Mouse (Mus musculus) kidney, postnatal 10 days (tissue): ENCODE data around the gene Gm21762.
"Not testable (repeated sequence)": the region's sequence is repeated elsewhere in the genome, so short reads cannot be mapped to it uniquely, and the experiment has no call there.

ENCODE experiments used
- DNase-seq: peaks from one replicate; pipeline ENCODE4 v3.0.0; 2021; ENCODE audit warnings: mixed read lengths

Gene Gm21762

DNA sequence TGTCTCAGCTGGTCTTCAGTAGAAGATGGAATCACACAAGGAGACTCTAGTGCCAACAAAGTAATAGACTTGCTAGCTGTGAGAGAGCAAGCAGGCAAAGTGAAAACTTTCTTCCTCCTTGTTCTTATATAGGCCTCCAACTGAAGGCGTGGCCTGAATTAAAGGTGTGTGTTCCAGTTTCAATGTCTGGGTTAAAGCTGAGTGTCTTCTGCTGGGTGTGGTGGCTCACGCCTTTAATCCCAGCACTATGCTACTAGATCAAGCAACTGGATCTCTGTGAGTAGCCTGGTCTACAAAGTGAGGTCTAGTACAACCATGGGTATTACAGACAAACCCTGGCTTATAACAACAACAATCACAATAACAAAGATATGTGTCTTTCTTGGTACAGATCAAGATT lies at the start of gene Gm21762:
Gene Gm21762, minus strand, starts transcription at position 101 of the 400 bp plus-strand sequence.
- DNase-seq, result not testable (repeated sequence)

DNA sequence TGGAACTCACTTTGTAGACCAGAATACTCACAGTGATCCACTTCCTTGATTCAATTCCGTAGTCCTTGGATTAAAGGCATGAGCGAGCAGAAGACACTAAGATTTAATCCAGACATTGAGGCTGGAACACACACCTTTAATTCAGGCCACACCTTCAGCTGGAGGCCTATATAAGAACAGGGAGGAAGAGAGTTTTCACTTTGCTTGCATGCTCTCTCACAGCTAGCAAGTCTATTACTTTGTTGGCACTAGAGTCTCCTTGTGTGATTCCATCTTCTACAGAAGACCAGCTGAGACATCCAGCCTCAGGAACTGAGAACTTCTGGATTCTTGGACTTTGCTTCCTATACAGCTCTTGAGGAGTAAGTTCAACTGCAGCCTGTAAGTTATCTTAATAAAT lies 47.1 kb upstream of the Gm21762 start, which contains the start of gene AF067061:
Gene AF067061, plus strand, starts transcription at position 245 of the 400 bp plus-strand sequence.
- DNase-seq, result not testable (repeated sequence)

DNA sequence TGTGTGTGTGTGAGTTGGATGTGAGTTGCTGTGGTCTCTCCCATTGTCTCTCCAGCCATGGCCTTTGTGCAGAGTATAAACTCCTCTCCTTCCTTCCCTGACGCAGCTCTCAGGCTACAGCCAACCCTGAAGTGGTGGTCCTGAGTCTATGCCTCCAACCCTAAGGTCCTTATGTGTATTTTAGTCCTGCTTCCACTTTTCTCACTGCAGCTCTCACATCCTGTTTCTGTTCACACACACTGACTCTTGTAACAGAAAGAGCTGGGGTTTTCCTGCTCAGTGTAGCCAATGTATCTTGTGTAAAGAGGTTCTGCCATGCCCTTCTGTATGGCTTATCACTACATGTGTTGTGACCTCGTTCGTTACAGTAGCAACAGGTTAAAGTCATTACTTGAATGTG lies 44.0 kb upstream of the Gm21762 start:
- DNase-seq, result not testable (repeated sequence)

DNA sequence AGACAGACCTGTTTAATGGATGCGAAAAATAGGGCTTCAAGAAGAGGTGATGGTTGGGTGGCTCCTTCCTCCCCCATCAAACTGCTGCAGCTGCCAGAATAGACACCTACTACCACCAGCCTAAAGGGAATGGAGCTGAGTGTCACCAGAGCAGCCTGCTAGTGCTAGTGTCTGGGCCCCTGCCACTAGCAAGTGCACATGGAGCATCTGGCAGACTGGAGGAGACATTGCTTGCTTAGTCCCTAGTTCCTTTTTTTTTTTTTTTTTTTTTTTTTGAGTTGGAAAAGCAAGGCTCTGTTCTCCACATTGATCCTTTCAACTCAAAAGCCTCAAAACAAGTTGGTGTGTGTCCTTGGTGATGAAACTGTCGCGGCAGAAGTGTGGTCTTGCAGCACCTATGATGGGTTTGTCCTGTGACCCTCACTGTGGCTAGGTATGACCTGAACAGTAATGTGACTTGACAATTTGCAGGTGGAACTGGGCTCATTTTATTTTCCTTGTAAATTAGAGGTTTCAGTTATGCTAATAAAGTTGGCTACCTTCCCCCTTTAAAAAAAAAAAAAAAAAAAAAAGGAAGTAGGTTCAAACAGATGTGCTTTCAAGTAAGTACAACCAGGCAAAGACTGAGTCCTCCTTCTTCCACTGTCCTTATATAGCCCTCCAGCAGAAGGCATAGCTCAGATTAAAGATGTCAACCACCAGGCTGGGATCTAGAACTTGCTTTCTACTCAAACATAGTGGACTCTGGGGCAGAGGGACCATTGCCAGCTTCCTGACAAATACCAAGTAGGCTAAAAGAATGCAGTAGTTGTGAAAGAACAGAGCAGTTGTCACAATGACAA lies 43.3 kb upstream of the Gm21762 start:
- not testable (repeated sequence) for DNase-seq

DNA sequence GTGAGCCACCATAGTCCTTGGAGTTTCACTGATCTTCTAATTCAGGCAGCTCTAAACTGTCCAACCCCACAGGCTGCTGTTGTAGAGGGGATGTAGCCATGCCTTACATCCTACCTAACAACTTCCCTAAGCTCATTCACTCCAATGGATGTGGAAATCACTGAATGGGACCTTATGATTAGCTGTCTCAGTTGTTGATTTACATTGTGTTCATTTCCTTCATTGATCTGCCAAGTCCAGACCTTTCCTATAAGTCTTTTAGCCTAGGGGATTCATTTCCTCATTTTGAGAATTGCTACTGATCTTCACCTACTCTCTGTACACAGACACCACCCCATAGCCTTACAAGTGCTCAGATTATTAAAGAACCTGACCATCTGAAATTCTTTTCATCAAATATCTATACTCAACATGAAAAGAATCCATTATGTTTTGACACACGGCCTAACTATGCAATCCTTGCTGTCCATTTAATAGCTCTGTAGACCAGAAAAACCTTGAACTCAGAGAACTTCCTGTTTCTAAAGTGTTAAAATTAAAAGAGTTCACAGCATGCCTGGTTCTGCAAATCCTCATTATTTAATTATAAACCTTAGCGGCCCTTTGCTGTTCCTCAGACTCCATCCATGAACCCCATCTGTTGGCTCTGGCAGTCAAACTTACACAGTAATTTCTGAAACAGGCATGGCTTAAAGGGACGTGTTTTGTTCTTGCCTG lies 35.6 kb upstream of the Gm21762 start:
- DNase-seq, result not testable (repeated sequence)

DNA sequence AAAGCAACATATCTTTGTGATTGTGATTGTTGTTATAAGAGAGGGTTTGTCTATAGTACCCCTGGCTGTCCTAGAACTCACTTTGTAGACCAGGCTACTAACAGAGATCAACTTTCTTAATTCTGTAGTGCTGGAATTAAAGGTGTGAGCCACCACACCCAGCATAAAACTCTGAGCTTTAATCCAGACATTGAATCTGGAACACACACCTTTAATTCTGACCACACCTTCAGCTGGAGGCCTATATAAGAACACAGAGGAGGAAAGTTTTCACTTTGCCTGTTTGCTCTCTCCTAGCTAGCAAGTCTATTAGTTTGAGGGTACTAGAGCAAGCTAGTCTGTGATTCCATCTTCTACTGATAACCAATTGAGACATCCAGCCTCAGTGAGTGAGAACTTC lies 23.1 kb upstream of the Gm21762 start, which contains the start of gene Gm21731:
Gene Gm21731, plus strand, starts transcription at position 301 of the 400 bp plus-strand sequence.
- not testable (repeated sequence) for DNase-seq

DNA sequence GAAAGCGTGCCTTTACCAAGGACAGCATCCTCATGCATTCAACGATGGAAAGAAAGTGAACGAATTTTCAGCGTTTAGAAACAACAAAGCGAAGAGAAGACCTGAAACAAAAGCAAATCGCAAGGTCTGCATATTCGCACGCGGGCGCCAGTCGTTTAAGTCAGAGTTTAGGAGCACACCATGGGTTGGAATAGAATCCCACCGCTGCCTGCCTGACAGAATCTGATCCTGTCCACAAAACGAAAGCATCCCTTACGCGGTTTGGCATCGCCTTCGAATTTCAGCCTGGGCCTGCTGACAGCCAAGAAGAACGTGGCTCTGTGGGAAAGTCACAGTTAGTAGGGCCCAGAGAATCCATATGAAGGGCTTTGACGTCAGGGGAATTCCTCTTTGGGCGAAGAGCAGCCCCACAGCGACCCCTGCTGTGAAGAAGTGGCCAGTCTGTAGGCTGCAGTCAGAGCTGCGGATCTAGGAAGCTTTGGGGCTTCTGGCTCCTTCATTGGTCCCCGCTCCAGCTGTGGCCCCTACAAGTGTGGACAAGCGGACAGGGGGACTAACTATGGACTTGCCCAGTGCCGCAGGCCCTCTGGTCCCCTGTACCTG lies 16.8 kb upstream of the Gm21762 start:
- DNase-seq, result not testable (repeated sequence)

DNA sequence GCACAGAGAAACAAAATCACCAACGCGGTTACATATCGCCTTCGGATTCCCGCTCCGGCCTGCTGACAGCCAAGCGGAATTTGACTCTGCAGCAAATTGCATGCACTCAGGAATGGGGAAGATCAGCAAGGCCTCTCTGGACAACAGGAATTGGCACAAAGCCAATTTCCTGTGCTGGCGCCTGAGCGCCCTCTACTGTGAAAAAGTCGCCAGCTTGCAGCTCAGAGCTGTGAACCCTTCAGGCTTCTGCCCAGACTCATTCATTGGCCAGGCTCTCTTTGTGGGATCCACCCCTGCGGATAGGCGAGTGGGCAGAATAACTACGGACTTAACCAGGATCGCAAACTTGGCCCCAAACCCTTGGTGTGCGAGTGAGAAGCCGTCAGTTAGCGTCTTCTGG lies 16.1 kb upstream of the Gm21762 start:
- DNase-seq, result not testable (repeated sequence)

DNA sequence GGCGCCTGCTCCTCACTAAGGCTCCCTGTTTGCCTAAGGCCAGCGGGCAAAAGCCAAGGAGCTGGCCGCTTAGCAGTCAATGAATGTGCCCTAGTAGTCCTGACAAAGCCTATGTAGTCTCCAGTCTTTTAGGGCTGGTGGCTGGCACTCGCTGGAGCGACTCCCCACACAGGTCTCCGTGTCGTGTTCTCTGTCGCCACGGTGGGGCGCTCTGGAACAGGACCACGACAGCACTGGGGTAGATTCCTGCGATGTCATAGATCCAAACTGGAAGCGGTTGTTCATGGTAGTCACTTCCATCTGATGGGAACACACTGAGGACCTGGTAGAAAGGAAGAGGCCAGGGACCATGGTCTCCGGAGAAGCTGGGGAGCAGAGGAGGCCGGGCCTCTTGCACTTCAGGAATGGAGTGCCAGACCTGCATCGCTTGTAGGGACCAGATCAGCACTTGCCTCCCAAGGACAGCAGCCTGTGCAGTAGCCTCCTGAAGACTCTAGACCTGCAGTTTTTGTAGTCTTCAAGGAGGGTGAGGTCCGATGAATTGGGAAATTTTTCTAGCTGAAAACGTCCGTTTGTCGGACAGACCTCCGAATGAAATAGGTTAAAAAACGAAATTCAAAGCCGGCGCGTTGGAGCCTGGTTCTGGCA lies 7.4 kb upstream of the Gm21762 start:
- not testable (repeated sequence) for DNase-seq

DNA sequence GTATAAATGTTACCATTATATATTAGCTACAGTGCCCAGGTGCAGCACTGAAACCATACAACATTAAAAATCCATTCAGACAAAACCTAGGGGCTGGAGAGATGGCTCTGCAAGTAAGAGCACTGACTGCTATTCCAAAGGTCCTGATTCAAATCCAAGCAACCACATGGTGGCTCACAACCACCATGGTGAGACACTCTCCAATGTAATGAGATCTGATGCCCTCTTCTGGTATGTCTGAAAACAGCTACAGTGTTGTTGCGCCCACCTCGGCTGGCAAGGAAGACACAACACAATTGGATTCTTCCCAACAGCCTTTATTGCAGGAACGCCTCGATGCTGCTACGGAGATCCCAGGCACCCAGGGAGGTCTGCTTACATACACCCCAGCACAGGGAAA lies 5.2 kb upstream of the Gm21762 start:
- not testable (repeated sequence) for DNase-seq

DNA sequence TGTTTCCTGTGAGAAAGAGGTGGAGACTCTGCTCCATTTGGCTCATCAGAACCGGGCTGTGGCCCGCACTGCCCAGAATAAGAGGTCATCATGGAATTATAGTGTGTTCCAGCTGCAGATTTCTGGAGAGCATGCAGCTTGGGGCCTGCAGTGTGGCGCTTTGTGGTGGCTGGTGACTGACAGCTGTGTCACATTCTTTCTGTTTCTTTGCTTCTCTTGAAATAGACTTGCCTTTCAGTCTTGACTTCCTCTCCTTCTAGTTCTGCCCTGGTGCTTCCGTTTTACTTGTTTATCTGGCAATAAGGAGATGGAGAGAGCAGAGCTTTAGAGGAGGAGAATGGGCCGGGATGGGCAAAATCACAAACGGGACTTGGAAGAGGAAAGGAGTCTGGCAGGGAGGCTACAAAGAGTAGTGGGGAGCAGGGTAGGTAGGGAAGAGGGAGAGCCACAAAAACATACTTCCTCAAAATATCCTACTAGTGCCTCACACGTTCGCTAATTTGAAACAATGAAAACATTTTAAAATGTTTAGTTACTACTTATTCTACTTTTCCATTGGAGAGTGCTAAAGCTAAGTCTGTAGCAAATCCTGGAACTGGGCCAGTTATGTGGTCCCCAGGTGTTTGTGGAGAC lies 19.4 kb downstream of the Gm21762 start:
- not testable (repeated sequence) for DNase-seq

DNA sequence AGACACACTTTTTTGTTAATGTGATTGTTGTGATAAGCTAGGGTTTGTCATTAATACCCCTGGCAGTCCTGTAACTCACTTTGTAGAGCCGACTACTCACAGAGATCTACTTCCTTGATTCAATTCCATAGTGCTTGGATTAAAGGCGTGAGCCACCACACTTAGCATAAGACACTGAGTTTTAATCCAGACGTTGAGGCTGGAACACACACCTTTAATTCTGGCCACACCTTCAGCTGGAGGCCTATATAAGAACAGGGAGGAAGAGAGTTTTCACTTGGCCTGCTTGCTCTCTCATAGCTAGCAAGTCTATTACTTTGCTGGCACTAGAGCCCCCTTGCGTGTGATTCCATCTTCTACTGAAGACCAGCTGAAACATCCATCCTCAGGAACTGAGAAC lies 43.6 kb downstream of the Gm21762 start, which contains the start of gene Gm21818:
Gene Gm21818, plus strand, starts transcription at position 301 of the 400 bp plus-strand sequence.
- DNase-seq, result not testable (repeated sequence)

DNA sequence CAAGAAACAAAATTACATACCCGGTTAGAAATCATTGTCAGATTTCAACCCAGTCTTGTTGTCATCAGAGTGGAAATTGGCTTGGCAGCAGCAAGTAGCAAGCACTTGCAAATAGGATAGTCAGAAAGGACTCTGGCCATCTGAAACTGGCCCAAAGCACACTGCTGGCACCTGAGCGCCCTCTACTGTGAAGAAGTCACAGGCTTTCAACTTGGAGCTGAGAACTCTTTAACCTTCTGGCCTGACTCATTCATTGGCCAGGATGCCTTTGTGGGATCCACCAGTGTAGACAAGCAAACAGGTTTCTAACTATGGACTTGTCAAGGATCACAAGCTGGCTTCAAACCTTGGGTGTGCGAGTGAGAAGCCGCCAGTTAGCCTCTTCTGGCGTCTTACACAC lies 47.4 kb downstream of the Gm21762 start:
- not testable (repeated sequence) for DNase-seq
